Mouse (Mus musculus) limb, embryonic 14.5 days (tissue): ENCODE data around the gene Pnpla7. TPM values are rescaled to one million over a fixed set of nuclear protein-coding genes. Genes with fewer than 3 reads are reported as not detected.
"Not testable (repeated sequence)": the region's sequence is repeated elsewhere in the genome, so short reads cannot be mapped to it uniquely, and the experiment has no call there.

Source experiments
- ATAC-seq: fragments of 200-750 bp; cut with Nextera tagmentation; 2 replicates; pipeline ENCODE4 v1.8.0; 2017; ENCODE audit warnings: low read depth, moderate number of reproducible peaks, moderate TSS enrichment; ENCODE audit not compliant: low FRiP score
- DNase-seq: peaks from one replicate; pipeline ENCODE4 v3.0.0-alpha.2; 2015; ENCODE audit warnings: low spot score
- H3K27ac ChIP-seq: fragments of 300-500 bp; sonication (generic); replicated peaks from 2 replicates; pipeline ENCODE4 v1.5.1; 2014; ENCODE audit warnings: low read depth, mild to moderate bottlenecking, low read length, moderate library complexity, mixed read lengths
- H3K27me3 ChIP-seq: fragments of 300-500 bp; sonication (generic); 2 replicates; pipeline ENCODE4 v1.6.1; 2014; ENCODE audit warnings: low read length, mixed read lengths; ENCODE audit not compliant: control insufficient read depth, insufficient read depth
- H3K36me3 ChIP-seq: fragments of 300-500 bp; sonication (generic); 2 replicates; pipeline ENCODE4 v1.6.1; 2014; ENCODE audit warnings: mild to moderate bottlenecking, low read length, moderate library complexity, mixed read lengths; ENCODE audit not compliant: control insufficient read depth, insufficient read depth
- H3K4me1 ChIP-seq: fragments of 300-500 bp; sonication (generic); 2 replicates; pipeline ENCODE4 v1.6.1; 2014; ENCODE audit warnings: antibody characterized with exemption, low read length, mixed read lengths; ENCODE audit not compliant: control insufficient read depth, insufficient read depth
- H3K4me2 ChIP-seq: fragments of 300-500 bp; sonication (generic); replicated peaks from 2 replicates; pipeline ENCODE4 v1.6.1; 2014; ENCODE audit warnings: low read depth, mild to moderate bottlenecking, low read length, moderate library complexity; ENCODE audit not compliant: severe bottlenecking
- H3K4me3 ChIP-seq: fragments of 300-500 bp; sonication (generic); replicated peaks from 2 replicates; pipeline ENCODE4 v1.5.1; 2014; ENCODE audit warnings: low read length
- H3K9ac ChIP-seq: fragments of 300-500 bp; sonication (generic); 2 replicates; pipeline ENCODE4 v1.6.1; 2014; ENCODE audit warnings: mild to moderate bottlenecking, low read depth, low read length, moderate library complexity; ENCODE audit not compliant: severe bottlenecking
- H3K9me3 ChIP-seq: fragments of 300-500 bp; sonication (generic); 2 replicates; pipeline ENCODE4 v1.6.1; 2016; ENCODE audit warnings: low read length; ENCODE audit not compliant: control insufficient read depth
- POLR2A ChIP-seq: fragments of 200-500 bp; IDR thresholded peaks from 2 replicates; pipeline ENCODE4 v1.8.0; 2012; ENCODE audit warnings: inconsistent platforms, mild to moderate bottlenecking, moderate library complexity, borderline replicate concordance; ENCODE audit not compliant: insufficient read depth, insufficient read length; ENCODE audit errors: extremely low read depth
- WGBS: fragments of 180-500 bp; shearing (Covaris S2); extraction: QIAGEN DNeasy Blood & Tissue Kit; methylation state at CpG from one replicate; pipeline ENCODE4 v1.1.7; 2014; 5-methylcytosine and 5-hydroxymethylcytosine counted together
- polyA plus RNA-seq, 2 experiments: library from polyadenylated mRNA; depleted of rRNA in 1 of 2; stranded (reverse) in 1 of 2; unstranded in 1 of 2; fragments of >200 nt; fragmentation: Nextera tagmentation in 1 of 2; extraction: Ambion mirVana in 1 of 2; gene quantifications; 2 replicates each; pipeline versions ENCODE4 v1.2.1 to v1.2.3; 2012 to 2014

Pnpla7 gene
- polyA plus RNA-seq, 2 experiments, result 7.9 to 12.0 TPM

GRCm38 (mm10) chr2:24929593-24929992 lies 46.2 kb upstream of the Pnpla7 start:
- ATAC-seq (no peak), DNase-seq (no peak)
- H3K9ac ChIP-seq, result no peak overlapping the region
- 0 out of 2 replicates have a peak, but pooled peaks cover 3% of the 10 kb centered on the region for H3K36me3 ChIP-seq
- no peak overlapping the region for H3K4me2 ChIP-seq
- H3K9me3 ChIP-seq, result no peaks in the 10 kb centered on the region
- peaks cover 6% of the 10 kb centered on the region for H3K4me1 ChIP-seq
- WGBS, result 88% methylated on average over 5 of the region's 5 CpGs
- no peak overlapping the region for H3K4me3 ChIP-seq
- H3K27ac ChIP-seq, result no peak overlapping the region
- TF ChIP-seq POLR2A, result no peak
- H3K27me3 ChIP-seq, result no peaks in the 10 kb centered on the region

- 0 out of 2 replicates have a peak overlapping the region, but pooled peaks have one; percentile 13 for H3K27ac ChIP-seq
- peak overlapping the region; percentile 65 for H3K9ac ChIP-seq
- H3K4me2 ChIP-seq, result peak overlapping the region; percentile 95
- WGBS, result 5% methylated on average over 14 of the region's 19 CpGs
- DNase-seq, result no peak
- peak overlapping the region; percentile 69 for H3K4me3 ChIP-seq
- no peak; the same call in none of the 2 replicates for ATAC-seq
- H3K36me3 ChIP-seq, result no peaks in the 10 kb centered on the region
- no peaks in the 10 kb centered on the region for H3K9me3 ChIP-seq
- no peaks in the 10 kb centered on the region for H3K27me3 ChIP-seq
- no peak for TF ChIP-seq POLR2A
- peaks cover 9% of the 10 kb centered on the region for H3K4me1 ChIP-seq
Measured at GRCm38 (mm10) chr2:24934441-24934963, 41.3 kb upstream of the Pnpla7 start.

- Histone ChIP-seq H3K4me2 (peak within 1 kb of the TSS; percentile 95), H3K4me3 (peak within 1 kb of the TSS; percentile 69), H3K9ac (peak within 1 kb of the TSS; percentile 65), H3K36me3 (no peaks in the 10 kb centered on the region), H3K27me3 (no peaks in the 10 kb centered on the region), H3K9me3 (no peaks in the 10 kb centered on the region), H3K4me1 (peaks cover 9% of the 10 kb centered on the region), H3K27ac (0 out of 2 replicates have a peak within 1 kb of the TSS, but pooled peaks have one; percentile 13)
- ATAC-seq, result peak; percentile 95
- under 1% methylated on average over 45 of the region's 49 CpGs for WGBS
- TF ChIP-seq POLR2A, result no peak
- peak; percentile 94 for DNase-seq
Measured at GRCm38 (mm10) chr2:24935057-24935796, 40.6 kb upstream of the Pnpla7 start, which contains the start of gene Arrdc1. Gene Arrdc1, minus strand, starts transcription at chr2:24935252.

- no peak for TF ChIP-seq POLR2A
- Histone ChIP-seq H3K27me3 (no peaks in the 10 kb centered on the region), H3K27ac (no peak overlapping the region), H3K4me3 (no peak overlapping the region), H3K9ac (no peak overlapping the region), H3K4me2 (no peak overlapping the region), H3K4me1 (no peaks in the 10 kb centered on the region), H3K36me3 (no peaks in the 10 kb centered on the region), H3K9me3 (no peaks in the 10 kb centered on the region)
- ATAC-seq, result no peak
- WGBS, result 72% methylated on average over 4 of the region's 4 CpGs
- DNase-seq, result no peak
Measured at GRCm38 (mm10) chr2:24942092-24942491, 33.7 kb upstream of the Pnpla7 start.

- 45% methylated on average over 2 of the region's 2 CpGs for WGBS
- H3K4me2 ChIP-seq, H3K9ac ChIP-seq, H3K4me1 ChIP-seq, ATAC-seq, H3K9me3 ChIP-seq, H3K36me3 ChIP-seq, H3K4me3 ChIP-seq, H3K27ac ChIP-seq, H3K27me3 ChIP-seq: not testable (repeated sequence)
- DNase-seq, result peak; percentile 23
Measured at GRCm38 (mm10) chr2:24944304-24944703, 31.5 kb upstream of the Pnpla7 start.
